Mouse (Mus musculus): ENCODE data around the gene Prkcb.

GRCm38 (mm10) chr7:122570407-122570806 is 281.9 kb downstream of the Prkcb start:
- TF ChIP-seq CTCF (IDR thresholded peaks at IDR 0.05; ENCODE audit: low read depth, low read length) (no peak), POLR2A (IDR thresholded peaks at IDR 0.05; ENCODE audit: insufficient read depth, low read length) (no peak), EP300 (IDR thresholded peaks at IDR 0.05; ENCODE audit: insufficient read depth, low read depth, low read length) (no peak)
